Mouse (Mus musculus) olfactory bulb, adult 2 months (tissue): ENCODE results near the gene Syk. TPM values are rescaled to one million over a fixed set of nuclear protein-coding genes. Genes with fewer than 3 reads are reported as not detected.

Source experiments
- H3K27ac ChIP-seq: fragments of 200-500 bp; 2 replicates; pipeline ENCODE4 v1.5.1; 2012; ENCODE audit warnings: low read depth, low read length; ENCODE audit not compliant: insufficient read depth
- H3K4me1 ChIP-seq: fragments of 200-500 bp; 2 replicates; pipeline ENCODE4 v1.6.1; 2012; ENCODE audit warnings: low read length; ENCODE audit not compliant: control insufficient read depth, insufficient read depth
- H3K4me3 ChIP-seq: fragments of 200-500 bp; 2 replicates; pipeline ENCODE4 v1.5.1; 2012; ENCODE audit warnings: mild to moderate bottlenecking, low read depth, low read length, moderate library complexity; ENCODE audit not compliant: insufficient read depth
- CTCF ChIP-seq: fragments of 200-500 bp; IDR thresholded peaks from 2 replicates; pipeline ENCODE4 v1.5.1; 2012; ENCODE audit warnings: low read depth, mild to moderate bottlenecking, low read length, moderate library complexity; ENCODE audit not compliant: insufficient read depth
- POLR2A ChIP-seq: fragments of 200-500 bp; IDR thresholded peaks from 2 replicates; pipeline ENCODE4 v1.6.1; 2012; ENCODE audit warnings: mild to moderate bottlenecking, low read depth, low read length, moderate library complexity; ENCODE audit not compliant: insufficient read depth
- WGBS: fragments of 180-500 bp; shearing (Covaris S2); methylation state at CpG from one replicate; pipeline ENCODE4 v1.1.7; 2018; 5-methylcytosine and 5-hydroxymethylcytosine counted together
- polyA plus RNA-seq: library from polyadenylated mRNA; stranded (reverse); fragments of >200 nt; gene quantifications from 2 replicates; pipeline ENCODE4 v1.2.4, GENCODE M21; 2012; ENCODE audit warnings: low replicate concordance; ENCODE audit not compliant: missing spikeins, insufficient read depth, insufficient read length

The Syk gene
- polyA plus RNA-seq, 1 experiment = not detected

DNA sequence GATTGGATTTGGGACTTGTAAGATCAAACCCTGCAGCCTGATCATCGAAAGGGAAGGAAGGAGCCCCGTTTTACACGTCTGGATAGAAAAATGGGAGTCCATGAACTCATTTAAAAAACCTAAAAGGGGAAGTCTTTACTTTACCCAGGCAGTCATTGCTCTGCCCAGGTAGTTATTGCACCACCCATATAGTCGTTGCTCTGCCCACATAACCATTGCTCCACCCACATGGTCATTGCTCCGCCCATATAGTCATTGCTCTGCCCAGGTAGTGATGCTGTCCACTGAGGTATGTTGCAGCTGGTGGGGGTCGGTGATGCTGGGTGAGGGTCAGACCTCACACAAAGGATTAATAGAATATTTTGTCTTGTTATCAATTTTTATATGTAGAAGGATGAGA, 111.9 kb downstream of the Syk start:
- no peak overlapping the region for H3K27ac ChIP-seq
- 88% methylated on average over 6 of the region's 6 CpGs for WGBS

More for the DNA sequence above, 111.9 kb downstream of the Syk start:
- Histone ChIP-seq H3K4me1 (no peaks in the 10 kb centered on the region), H3K4me3 (no peak overlapping the region)
- no peak for TF ChIP-seq CTCF
- no peak for TF ChIP-seq POLR2A

Other genes with a start within 250 kb of the Syk start
- not detected in 2 replicates for gene Diras2, start 51.9 kb upstream of the Syk start, polyA plus RNA-seq